Mouse (Mus musculus): ENCODE data around the gene Abhd17b.

DNA sequence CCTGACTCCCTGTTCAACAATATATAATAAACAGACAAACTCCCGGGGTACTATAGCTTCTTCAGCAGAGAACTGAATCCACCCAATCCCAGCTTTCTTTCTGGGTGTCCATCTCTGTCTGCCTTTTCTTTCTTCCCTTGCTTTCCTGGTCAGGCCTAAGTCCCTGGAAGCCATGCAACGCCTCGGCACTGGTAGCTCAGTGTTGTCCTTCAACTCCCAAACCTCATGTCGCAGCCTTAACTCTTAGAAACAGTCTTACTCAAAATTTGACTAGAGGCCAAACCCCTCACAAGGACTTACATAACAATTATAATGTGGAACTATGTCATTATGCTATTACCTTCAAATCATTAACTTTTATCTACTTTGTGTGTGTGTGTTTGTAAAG is 28.8 kb upstream of the Abhd17b start:
- no peak for TF ChIP-seq CTCF (conservative IDR thresholded peaks at IDR 0.05; ENCODE audit: low read length)
- no peak for TF ChIP-seq POU5F1 (IDR thresholded peaks at IDR 0.05; ENCODE audit: borderline replicate concordance, low read length)
- TF ChIP-seq NANOG (IDR thresholded peaks at IDR 0.05; ENCODE audit: borderline replicate concordance, low read length): no peak

All from E14TG2a.4 (cell line).